Mouse (Mus musculus): ENCODE data around the gene Ubac2.
"Not testable (repeated sequence)": the region's sequence is repeated elsewhere in the genome, so short reads cannot be mapped to it uniquely, and the experiment has no call there.

Ubac2 gene

GRCm38 (mm10) chr14:122060642-122061041 lies 182.2 kb downstream of the Ubac2 start:
- DNase-seq, result peak; percentile 58 to 78

- no peak for DNase-seq
These were observed 183.0 kb downstream of the Ubac2 start for GRCm38 (mm10) chr14:122061376-122061775.

DNA sequence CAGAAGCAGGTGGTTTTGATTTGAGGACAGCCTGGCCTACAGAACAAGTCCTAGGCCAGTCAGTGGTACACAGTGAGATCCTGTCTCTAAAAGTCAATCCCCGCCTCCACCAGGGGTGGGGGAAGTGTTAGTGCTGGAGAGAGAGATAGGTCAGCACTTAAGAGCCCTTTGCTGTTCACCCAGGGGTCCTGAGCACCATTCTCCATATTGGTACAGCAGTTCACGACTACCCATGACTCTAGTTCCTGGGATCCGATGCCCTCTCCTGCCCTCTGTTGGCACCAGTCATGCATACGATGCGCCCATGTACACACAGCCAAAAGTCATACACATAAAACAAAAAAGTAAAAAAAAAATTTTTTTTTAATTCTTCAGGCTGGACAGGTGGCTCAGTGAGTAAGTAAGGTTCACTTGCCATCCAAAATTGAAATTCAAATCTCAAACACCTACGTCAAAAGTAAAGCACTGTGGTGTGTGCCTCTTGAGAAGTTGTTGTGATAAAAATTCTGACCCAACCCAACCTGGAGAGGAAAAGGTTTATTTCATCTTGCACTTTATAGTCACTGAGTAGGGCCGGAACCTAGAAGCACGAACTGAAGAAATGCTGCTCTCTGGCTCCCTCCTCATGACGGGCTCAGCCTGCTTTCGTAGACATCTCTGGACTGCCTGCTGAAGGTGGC lies 184.1 kb downstream of the Ubac2 start:
- no peak for DNase-seq

- no peak for DNase-seq
These were observed 185.2 kb downstream of the Ubac2 start for GRCm38 (mm10) chr14:122063599-122063998.

DNA sequence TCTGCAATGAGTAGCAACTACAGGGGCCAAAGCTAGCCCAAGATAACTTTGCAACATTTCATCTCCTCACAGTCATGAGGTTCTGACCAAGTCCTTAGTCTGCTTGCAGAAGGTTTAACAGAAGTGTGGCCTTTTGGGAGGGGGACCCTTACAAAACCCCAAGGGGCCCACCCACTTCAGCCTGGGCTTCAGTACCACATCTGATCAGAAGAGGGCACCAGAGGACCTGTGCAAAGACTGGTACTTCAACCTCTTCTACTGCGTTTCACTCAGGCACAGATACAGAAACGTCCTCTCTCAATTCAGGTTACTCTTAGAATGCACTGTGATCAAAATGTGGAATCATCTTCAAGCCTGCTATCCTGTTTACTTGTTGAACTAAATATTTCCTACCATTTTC lies 186.1 kb downstream of the Ubac2 start:
- peak; percentile 58 to 78 for DNase-seq

GRCm38 (mm10) chr14:122066243-122066642 lies 187.8 kb downstream of the Ubac2 start:
- DNase-seq, result peak in 1 of 2 experiments; percentile 70

DNA sequence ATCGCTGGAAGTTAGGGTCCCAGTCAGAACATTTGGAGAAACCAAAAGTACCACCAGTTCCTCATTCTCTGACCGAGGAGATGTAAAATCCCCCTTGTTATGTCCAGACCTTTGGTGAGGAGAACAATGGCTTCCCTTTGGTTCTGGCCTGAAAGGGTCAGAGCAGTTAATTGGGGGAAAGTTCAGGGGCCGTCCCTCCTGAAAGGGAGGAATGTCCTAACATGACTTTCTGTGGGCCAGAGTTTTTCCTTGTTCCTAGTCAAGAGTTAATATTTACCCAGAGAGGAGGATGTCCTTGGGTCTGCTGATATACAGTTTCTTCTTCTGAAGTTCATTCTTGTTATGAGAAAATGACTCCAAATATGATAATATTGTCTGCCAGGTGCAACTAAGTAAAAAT lies 189.6 kb downstream of the Ubac2 start:
- DNase-seq, result not testable (repeated sequence)

GRCm38 (mm10) chr14:122068801-122069695 lies 190.6 kb downstream of the Ubac2 start:
- DNase-seq, result no peak

GRCm38 (mm10) chr14:122069948-122070347 lies 191.5 kb downstream of the Ubac2 start:
- DNase-seq, result no peak
